Mouse (Mus musculus): ENCODE data around the gene Zmpste24.
A peak's percentile ranks its signal among the peaks of the same experiment; 100 is the strongest.

- TF ChIP-seq CTCF (IDR thresholded peaks at IDR 0.05; ENCODE audit: extremely low read depth, insufficient read depth, low read length): peak; percentile 71
- no peak for TF ChIP-seq POLR2A (IDR thresholded peaks at IDR 0.05; ENCODE audit: extremely low read depth, insufficient read depth, low read length)
Observed at GRCm38 (mm10) chr4:121040897-121041671, 57.0 kb downstream of the Zmpste24 start.
